Mouse (Mus musculus) forebrain, embryonic 15.5 days (tissue): ENCODE measurements around the gene Ddx52. TPM values are rescaled to one million over a fixed set of nuclear protein-coding genes. Genes with fewer than 3 reads are reported as not detected.
A peak's percentile ranks its signal among the peaks of the same experiment; 100 is the strongest.

Experiments used
- ATAC-seq: fragments of 200-750 bp; cut with Nextera tagmentation; replicated peaks from 2 replicates; pipeline ENCODE4 v1.8.0; 2017; ENCODE audit warnings: mild to moderate bottlenecking, moderate TSS enrichment, moderate library complexity
- H3K27ac ChIP-seq: fragments of 300-500 bp; sonication (generic); replicated peaks from 2 replicates; pipeline ENCODE4 v1.5.1; 2015; ENCODE audit warnings: mild to moderate bottlenecking, inconsistent platforms
- H3K27me3 ChIP-seq: fragments of 300-500 bp; sonication (generic); 2 replicates; pipeline ENCODE4 v1.6.1; 2015; ENCODE audit warnings: inconsistent platforms
- H3K36me3 ChIP-seq: fragments of 300-500 bp; sonication (generic); 2 replicates; pipeline ENCODE4 v1.6.1; 2015; ENCODE audit warnings: mild to moderate bottlenecking, inconsistent platforms
- H3K4me1 ChIP-seq: fragments of 300-500 bp; sonication (generic); 2 replicates; pipeline ENCODE4 v1.6.1; 2015; ENCODE audit warnings: inconsistent platforms
- H3K4me2 ChIP-seq: fragments of 300-500 bp; sonication (generic); replicated peaks from 2 replicates; pipeline ENCODE4 v1.6.1; 2015; ENCODE audit warnings: mild to moderate bottlenecking, inconsistent platforms
- H3K4me3 ChIP-seq: fragments of 300-500 bp; sonication (generic); 2 replicates; pipeline ENCODE4 v1.5.1; 2015; ENCODE audit warnings: mild to moderate bottlenecking, inconsistent platforms
- H3K9ac ChIP-seq: fragments of 300-500 bp; sonication (generic); replicated peaks from 2 replicates; pipeline ENCODE4 v1.6.1; 2015; ENCODE audit warnings: mild to moderate bottlenecking, inconsistent platforms
- H3K9me3 ChIP-seq: fragments of 300-500 bp; sonication (generic); 2 replicates; pipeline ENCODE4 v1.6.1; 2016; ENCODE audit warnings: inconsistent platforms
- WGBS: fragments of 180-500 bp; shearing (Covaris S2); methylation state at CpG from one replicate; pipeline ENCODE4 v1.1.7; 2015; ENCODE audit warnings: mixed read lengths; 5-methylcytosine and 5-hydroxymethylcytosine counted together
- polyA plus RNA-seq: library from polyadenylated mRNA; unstranded; fragments of >200 nt; fragmentation: Nextera tagmentation; extraction: Ambion mirVana; gene quantifications from 2 replicates; pipeline ENCODE4 v1.2.1, GENCODE M21; 2015

Gene Ddx52
- 30.9 and 31.4 TPM in 2 replicates for polyA plus RNA-seq

DNA sequence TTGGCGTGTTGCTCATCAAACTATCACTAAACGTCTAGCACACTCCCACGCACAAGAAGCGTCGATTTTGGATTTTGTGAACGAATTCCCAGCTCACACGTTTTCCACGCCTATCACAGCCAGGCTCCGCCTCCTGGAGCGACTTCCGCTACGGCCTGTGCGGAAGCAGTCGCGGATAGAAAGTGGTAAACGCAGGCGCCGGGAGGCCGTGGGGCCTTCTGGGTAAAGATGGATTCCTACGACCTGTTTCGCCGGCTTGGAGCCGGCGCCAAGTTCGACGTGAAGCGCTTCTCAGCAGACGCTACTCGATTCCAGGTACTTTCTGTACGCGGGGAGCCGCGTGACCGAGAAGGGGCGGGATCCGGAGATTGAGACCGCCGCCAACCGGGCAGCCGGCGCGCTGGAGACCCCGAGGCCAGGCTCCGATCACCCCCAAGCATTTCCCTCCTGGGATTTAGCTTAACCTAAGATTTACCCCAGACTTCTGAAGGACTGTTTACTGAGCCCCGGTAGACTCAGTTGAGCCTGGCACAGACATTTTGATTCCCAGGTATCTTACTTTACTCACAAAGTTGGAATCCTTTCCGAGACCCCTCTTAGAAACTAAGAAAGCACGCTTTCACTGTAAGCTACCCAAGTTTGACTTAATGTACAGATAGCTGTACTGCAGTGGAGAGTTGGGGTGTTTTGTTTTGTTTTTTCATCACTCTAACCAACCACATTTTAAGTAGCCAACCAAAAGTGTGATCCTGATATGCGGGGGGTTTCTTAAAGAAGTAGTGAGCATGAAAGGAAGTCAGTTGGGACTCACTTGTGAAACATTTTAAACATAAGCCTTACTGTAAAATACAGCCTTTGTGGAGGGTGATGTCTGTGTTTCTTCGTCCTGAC, at the start of gene Ddx52:
Gene Ddx52 (plus strand): TSS at position 113 of the 891 bp plus-strand sequence.
- peak within 1 kb of the TSS; percentile 61 for H3K4me3 ChIP-seq
- peaks cover 30% of the 10 kb centered on the region for H3K36me3 ChIP-seq
- H3K27ac ChIP-seq: peak within 1 kb of the TSS; percentile 62
- H3K4me1 ChIP-seq: peaks cover 14% of the 10 kb centered on the region
- H3K27me3 ChIP-seq: peaks cover 6% of the 10 kb centered on the region; the same call in 1 of the 2 replicates
- H3K9ac ChIP-seq: peak within 1 kb of the TSS; percentile 63
- WGBS: under 1% methylated on average over 49 of the region's 49 CpGs
- H3K4me2 ChIP-seq: peak within 1 kb of the TSS; percentile 61
- no peaks in the 10 kb centered on the region for H3K9me3 ChIP-seq
- ATAC-seq: peak; percentile 97

GRCm38 (mm10) chr11:83893325-83893724, 48.5 kb upstream of the Ddx52 start:
- H3K9ac ChIP-seq: no peak overlapping the region
- H3K27me3 ChIP-seq: no peaks in the 10 kb centered on the region
- H3K9me3 ChIP-seq: no peaks in the 10 kb centered on the region
- no peak overlapping the region for H3K27ac ChIP-seq
- no peaks in the 10 kb centered on the region for H3K36me3 ChIP-seq
- ATAC-seq: no peak
- H3K4me2 ChIP-seq: no peak overlapping the region
- H3K4me1 ChIP-seq: no peaks in the 10 kb centered on the region
- H3K4me3 ChIP-seq: no peak overlapping the region
- 84% methylated on average over 9 of the region's 9 CpGs for WGBS

- H3K4me3 ChIP-seq: no peak overlapping the region
- H3K27ac ChIP-seq: no peak overlapping the region
- no peaks in the 10 kb centered on the region for H3K9me3 ChIP-seq
- H3K27me3 ChIP-seq: no peaks in the 10 kb centered on the region
- no peaks in the 10 kb centered on the region for H3K4me1 ChIP-seq
- H3K4me2 ChIP-seq: no peak overlapping the region
- H3K9ac ChIP-seq: no peak overlapping the region
- WGBS: 84% methylated on average over 16 of the region's 16 CpGs
- no peak for ATAC-seq
- no peaks in the 10 kb centered on the region for H3K36me3 ChIP-seq
Observed at GRCm38 (mm10) chr11:83896430-83897410, 45.1 kb upstream of the Ddx52 start.

- Histone ChIP-seq H3K4me1 (no peaks in the 10 kb centered on the region), H3K36me3 (no peaks in the 10 kb centered on the region), H3K4me3 (no peak overlapping the region), H3K27ac (no peak overlapping the region), H3K9me3 (no peaks in the 10 kb centered on the region), H3K27me3 (no peaks in the 10 kb centered on the region), H3K9ac (no peak overlapping the region), H3K4me2 (no peak overlapping the region)
- 87% methylated on average over 7 of the region's 7 CpGs for WGBS
- ATAC-seq: no peak
Observed at GRCm38 (mm10) chr11:83897569-83897968, 44.3 kb upstream of the Ddx52 start.

- no peak overlapping the region for H3K4me3 ChIP-seq
- no peak overlapping the region for H3K27ac ChIP-seq
- no peaks in the 10 kb centered on the region for H3K27me3 ChIP-seq
- no peak for ATAC-seq
- 87% methylated on average over 3 of the region's 3 CpGs for WGBS
- no peaks in the 10 kb centered on the region for H3K4me1 ChIP-seq
- no peaks in the 10 kb centered on the region for H3K36me3 ChIP-seq
- no peak overlapping the region for H3K4me2 ChIP-seq
- no peak overlapping the region for H3K9ac ChIP-seq
- H3K9me3 ChIP-seq: no peaks in the 10 kb centered on the region
Observed at GRCm38 (mm10) chr11:83902812-83903211, 39.0 kb upstream of the Ddx52 start.

GRCm38 (mm10) chr11:83905756-83906155, 36.1 kb upstream of the Ddx52 start:
- H3K36me3 ChIP-seq: no peaks in the 10 kb centered on the region
- H3K9ac ChIP-seq: no peak overlapping the region
- no peaks in the 10 kb centered on the region for H3K9me3 ChIP-seq
- ATAC-seq: no peak
- H3K27me3 ChIP-seq: no peaks in the 10 kb centered on the region
- no peak overlapping the region for H3K27ac ChIP-seq
- H3K4me2 ChIP-seq: no peak overlapping the region
- WGBS: 83% methylated on average over 5 of the region's 5 CpGs
- H3K4me3 ChIP-seq: no peak overlapping the region
- no peaks in the 10 kb centered on the region for H3K4me1 ChIP-seq

DNA sequence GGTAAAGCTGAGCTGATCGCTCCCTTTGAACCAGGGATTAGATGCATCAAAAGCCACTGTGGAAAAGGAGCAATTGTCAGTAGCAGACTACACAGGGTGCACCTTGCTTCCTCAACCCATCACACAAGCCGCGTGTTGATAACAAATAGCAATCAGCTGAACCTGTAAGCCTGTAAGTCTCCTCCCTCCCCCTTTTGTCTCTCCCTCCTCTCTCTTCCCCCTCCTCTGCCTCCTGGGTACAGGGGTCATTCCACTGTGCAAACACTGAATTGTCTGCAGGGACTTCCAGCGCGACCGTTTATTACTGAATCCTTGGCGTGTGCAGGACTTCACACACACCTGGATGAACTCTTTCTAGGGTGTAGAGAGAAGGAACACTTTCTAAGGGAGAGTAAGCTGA, 33.5 kb upstream of the Ddx52 start:
- no peaks in the 10 kb centered on the region for H3K36me3 ChIP-seq

GRCm38 (mm10) chr11:83913824-83914311, 28.0 kb upstream of the Ddx52 start:
- Histone ChIP-seq H3K27me3 (no peaks in the 10 kb centered on the region), H3K9me3 (no peaks in the 10 kb centered on the region), H3K4me3 (no peak overlapping the region), H3K4me1 (no peaks in the 10 kb centered on the region), H3K9ac (no peak overlapping the region), H3K27ac (no peak overlapping the region), H3K36me3 (no peaks in the 10 kb centered on the region), H3K4me2 (no peak overlapping the region)
- ATAC-seq: no peak
- 81% methylated on average over 8 of the region's 8 CpGs for WGBS

More for the DNA sequence above, 33.5 kb upstream of the Ddx52 start:
- H3K9ac ChIP-seq: no peak overlapping the region
- H3K27ac ChIP-seq: no peak overlapping the region
- WGBS: 13% methylated on average over 7 of the region's 7 CpGs
- no peaks in the 10 kb centered on the region for H3K27me3 ChIP-seq
- ATAC-seq: no peak
- H3K4me2 ChIP-seq: no peak overlapping the region
- no peak overlapping the region for H3K4me3 ChIP-seq
- no peaks in the 10 kb centered on the region for H3K9me3 ChIP-seq
- H3K4me1 ChIP-seq: no peaks in the 10 kb centered on the region

DNA sequence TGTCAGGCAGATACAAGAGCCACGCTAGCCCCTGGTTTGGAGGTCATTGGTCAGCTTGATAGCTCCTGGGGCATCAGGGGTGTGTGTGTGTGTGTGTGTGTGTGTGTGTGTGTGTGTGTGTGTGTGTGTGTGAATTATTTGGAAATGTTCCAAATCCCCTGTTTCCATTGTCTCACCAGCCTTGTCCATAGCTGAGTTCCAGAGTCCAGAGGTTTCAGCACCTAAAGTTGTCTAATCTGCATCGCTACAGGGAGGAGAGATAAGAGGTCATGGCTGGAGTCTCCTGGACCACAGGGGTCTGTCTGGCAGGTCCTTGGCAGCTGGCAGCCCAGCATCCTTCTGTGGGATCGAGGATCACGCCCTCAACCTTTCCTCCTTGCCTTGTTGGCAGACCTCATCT, 27.4 kb upstream of the Ddx52 start:
- Histone ChIP-seq H3K36me3 (no peaks in the 10 kb centered on the region), H3K9me3 (no peaks in the 10 kb centered on the region), H3K9ac (no peak overlapping the region), H3K27ac (no peak overlapping the region), H3K4me3 (no peak overlapping the region), H3K27me3 (no peaks in the 10 kb centered on the region), H3K4me1 (no peaks in the 10 kb centered on the region), H3K4me2 (no peak overlapping the region)
- 90% methylated on average over 4 of the region's 4 CpGs for WGBS
- no peak for ATAC-seq

DNA sequence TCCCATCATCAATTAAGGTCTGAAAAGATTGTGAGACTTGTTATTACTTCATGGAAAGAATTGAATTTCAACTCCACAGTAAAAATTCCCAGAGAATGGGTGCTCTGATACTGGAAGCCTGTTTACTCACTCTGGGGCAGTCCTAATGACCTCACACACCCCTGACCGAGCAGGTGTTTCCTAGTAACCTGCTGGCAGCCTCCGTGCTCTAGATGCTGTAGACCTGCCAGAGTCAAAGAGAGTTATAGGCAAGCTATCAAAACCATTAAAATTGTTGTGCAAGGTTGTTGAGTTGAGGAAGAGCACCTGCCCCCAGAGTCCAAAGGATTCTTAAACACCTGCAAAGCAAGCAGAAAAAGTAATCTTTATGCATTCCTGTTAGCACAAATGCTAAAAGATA, 19.3 kb upstream of the Ddx52 start:
- no peak overlapping the region for H3K4me2 ChIP-seq
- H3K4me1 ChIP-seq: no peaks in the 10 kb centered on the region
- 0 out of 2 replicates have a peak, but pooled peaks cover 3% of the 10 kb centered on the region for H3K27me3 ChIP-seq
- no peaks in the 10 kb centered on the region for H3K9me3 ChIP-seq
- H3K4me3 ChIP-seq: no peak overlapping the region
- ATAC-seq: no peak
- WGBS: 72% methylated on average over 2 of the region's 2 CpGs
- no peak overlapping the region for H3K27ac ChIP-seq
- no peaks in the 10 kb centered on the region for H3K36me3 ChIP-seq
- no peak overlapping the region for H3K9ac ChIP-seq

DNA sequence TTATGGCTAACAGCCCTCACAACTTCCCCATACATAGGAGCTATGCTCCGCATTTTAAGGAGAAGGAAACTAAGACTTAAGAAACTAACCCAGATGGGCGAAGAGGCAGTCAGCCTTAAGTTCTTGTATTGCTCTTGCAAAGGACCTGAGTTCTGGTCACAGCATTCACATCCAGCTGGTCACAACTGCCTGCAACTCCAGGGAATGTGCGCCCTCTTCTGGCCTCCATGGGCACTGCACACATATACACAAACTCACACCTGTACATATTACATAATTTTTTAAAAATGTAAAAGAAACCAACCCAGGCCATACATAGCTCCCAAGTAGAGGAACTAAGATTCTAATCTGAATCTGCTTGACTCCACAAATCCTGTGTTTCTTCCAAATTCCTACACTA, 14.8 kb upstream of the Ddx52 start:
- H3K9me3 ChIP-seq: no peaks in the 10 kb centered on the region
- H3K9ac ChIP-seq: no peak overlapping the region
- no peak overlapping the region for H3K4me3 ChIP-seq
- H3K4me1 ChIP-seq: no peaks in the 10 kb centered on the region
- H3K27me3 ChIP-seq: 0 out of 2 replicates have a peak, but pooled peaks cover 3% of the 10 kb centered on the region
- H3K36me3 ChIP-seq: no peaks in the 10 kb centered on the region
- H3K27ac ChIP-seq: no peak overlapping the region
- no peak for ATAC-seq
- WGBS: 56% methylated on average over 3 of the region's 3 CpGs
- no peak overlapping the region for H3K4me2 ChIP-seq
